Mouse (Mus musculus) olfactory bulb, adult 2 months (tissue): ENCODE data around the gene Ubn2.

Source experiments
- CTCF ChIP-seq: fragments of 200-500 bp; IDR thresholded peaks from 2 replicates; pipeline ENCODE4 v1.5.1; 2012; ENCODE audit warnings: low read depth, mild to moderate bottlenecking, low read length, moderate library complexity; ENCODE audit not compliant: insufficient read depth
- POLR2A ChIP-seq: fragments of 200-500 bp; IDR thresholded peaks from 2 replicates; pipeline ENCODE4 v1.6.1; 2012; ENCODE audit warnings: mild to moderate bottlenecking, low read depth, low read length, moderate library complexity; ENCODE audit not compliant: insufficient read depth

DNA sequence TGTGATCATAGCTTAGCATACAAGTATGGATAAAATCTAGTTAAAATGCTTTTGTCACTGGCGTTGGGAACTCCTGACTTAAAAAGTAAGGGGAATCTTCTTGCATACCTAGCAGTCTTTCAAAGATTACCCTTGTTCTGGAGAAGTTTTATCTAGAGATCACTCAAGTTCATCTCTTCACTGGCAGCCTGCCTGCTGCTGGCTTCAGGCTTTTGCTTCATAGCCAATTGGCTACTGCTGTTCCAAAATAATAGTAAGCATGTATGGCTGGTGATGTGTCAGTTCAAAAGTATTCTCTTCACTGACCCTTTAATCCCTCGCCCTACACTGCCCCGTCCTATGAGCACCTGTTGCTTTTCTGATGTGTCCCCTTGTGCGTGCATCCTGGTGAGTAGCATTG, 81.5 kb downstream of the Ubn2 start:
- no peak for TF ChIP-seq CTCF
- no peak for TF ChIP-seq POLR2A
